Mouse (Mus musculus): ENCODE data around the gene Rpusd3.

Gene Rpusd3

DNA sequence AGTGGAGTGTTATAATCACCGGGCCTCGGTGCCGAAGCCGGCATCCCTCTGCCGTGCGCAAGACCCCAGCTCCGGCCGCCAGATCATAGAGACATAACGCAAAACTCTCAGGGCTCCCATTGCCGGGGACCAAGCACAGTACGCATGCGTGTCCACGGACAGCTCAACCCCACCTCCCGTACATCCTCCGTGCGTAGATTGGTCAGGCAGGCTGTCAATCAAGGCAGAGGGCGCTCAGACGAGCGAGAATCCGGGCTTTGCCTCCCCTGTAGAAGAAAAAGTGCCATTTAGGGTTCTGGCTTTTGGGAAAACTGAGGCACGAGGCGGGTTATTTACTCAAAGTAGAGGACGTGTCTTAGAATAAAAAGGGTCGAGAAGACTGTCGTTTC, at the start of gene Rpusd3:
Rpusd3 (minus strand) TSS at position 142 of the 389 bp plus-strand sequence.
- DNase-seq (ENCODE audit: low read depth, low spot score) = peak; percentile 100

- DNase-seq (ENCODE audit: low read depth, low spot score) = no peak
Measured at GRCm38 (mm10) chr6:113468512-113468911, 49.4 kb upstream of the Rpusd3 start.

DNA sequence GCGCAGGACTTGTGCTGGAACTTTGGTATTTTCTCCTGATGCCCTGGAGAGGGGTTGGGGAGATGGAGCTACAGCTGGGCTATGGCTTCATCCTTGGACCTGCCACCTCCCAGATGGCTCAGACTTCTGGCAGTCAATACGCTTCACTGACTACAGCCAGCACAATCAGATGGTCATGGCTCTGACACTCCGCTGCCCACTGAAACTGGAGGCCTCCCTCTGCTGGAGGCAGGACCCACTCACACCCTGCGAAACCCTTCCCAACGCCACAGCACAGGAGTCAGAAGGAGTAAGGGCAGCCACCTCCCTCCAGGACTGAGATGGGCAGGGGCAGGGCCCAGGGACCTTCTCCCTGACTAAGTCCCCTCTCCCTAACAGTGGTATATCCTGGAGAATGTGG, 46.5 kb upstream of the Rpusd3 start:
- DNase-seq (ENCODE audit: low read depth, low spot score) = no peak

GRCm38 (mm10) chr6:113464040-113464439, 44.9 kb upstream of the Rpusd3 start:
- DNase-seq (ENCODE audit: low read depth, low spot score) = no peak

DNA sequence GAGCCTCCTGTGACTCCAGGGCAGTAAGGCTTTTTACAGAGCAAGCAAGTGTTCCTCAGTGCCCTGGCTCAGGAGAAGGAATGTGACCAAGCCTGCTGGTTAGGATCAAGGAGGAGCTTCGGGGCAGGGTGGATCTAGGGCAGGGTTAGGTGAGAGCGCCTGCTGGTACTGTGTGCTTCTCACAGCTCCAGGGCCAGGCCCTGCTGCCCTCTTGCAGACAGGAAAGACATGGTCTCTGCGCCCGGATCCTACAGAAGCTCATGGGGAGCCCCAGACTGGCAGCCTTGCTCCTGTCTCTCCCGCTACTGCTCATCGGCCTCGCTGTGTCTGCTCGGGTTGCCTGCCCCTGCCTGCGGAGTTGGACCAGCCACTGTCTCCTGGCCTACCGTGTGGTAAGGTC, 39.5 kb upstream of the Rpusd3 start:
- no peak for DNase-seq (ENCODE audit: low read depth, low spot score)

DNA sequence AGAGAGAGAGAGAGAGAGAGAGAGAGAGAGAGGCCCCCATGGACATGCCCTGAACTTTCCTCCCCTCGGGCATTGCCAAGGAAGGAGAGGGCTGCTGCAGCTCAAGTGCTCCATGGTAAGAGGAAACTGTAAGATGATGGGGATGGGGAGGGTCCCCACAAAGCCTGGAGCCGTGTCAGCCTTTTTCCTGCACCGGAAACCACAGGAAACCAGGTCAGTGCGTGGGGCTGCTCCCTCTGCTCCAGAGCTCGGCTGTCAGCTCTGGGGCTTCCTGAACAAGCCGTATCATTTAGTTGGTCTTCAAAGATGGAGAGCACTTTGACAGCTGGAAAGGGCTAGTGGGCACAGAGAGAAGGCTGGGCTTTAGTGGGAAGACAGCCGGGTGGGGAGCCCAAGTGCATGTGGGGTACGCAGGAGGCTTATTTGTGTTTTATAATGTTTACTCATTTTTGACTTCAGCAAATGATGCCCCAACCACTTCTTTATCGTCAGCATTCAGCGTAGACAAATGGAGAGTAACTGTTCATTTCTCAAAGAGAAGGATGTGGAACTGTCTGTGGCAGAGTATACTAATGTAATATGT, 38.9 kb upstream of the Rpusd3 start, which contains the start of gene Il17re:
Il17re (plus strand) TSS at position 533 of the 583 bp plus-strand sequence.
- DNase-seq (ENCODE audit: low read depth, low spot score) = no peak

- DNase-seq (ENCODE audit: low read depth, low spot score) = no peak
Measured at GRCm38 (mm10) chr6:113455007-113455406, 35.9 kb upstream of the Rpusd3 start.

DNA sequence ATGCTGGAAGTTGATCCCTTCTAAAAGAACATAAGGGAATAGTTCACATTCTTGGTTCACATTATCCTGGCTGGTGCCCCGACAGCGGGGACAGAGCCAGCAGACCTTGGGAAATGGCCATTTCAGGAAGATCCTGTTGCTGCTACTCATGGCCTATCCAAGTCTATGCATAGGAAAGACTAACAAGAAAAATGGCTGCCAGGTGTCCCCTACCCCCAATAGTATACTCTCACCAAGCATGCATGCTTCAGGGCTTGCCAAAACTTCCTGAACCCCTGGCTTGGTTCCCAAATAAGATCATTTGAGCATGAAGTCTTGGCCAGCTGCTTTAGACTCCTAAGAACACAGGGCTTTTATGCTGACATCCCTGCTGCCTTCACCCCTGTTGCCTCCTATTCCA, 32.7 kb upstream of the Rpusd3 start:
- DNase-seq (ENCODE audit: low read depth, low spot score) = no peak

GRCm38 (mm10) chr6:113447639-113448038, 28.5 kb upstream of the Rpusd3 start:
- no peak for DNase-seq (ENCODE audit: low read depth, low spot score)

DNA sequence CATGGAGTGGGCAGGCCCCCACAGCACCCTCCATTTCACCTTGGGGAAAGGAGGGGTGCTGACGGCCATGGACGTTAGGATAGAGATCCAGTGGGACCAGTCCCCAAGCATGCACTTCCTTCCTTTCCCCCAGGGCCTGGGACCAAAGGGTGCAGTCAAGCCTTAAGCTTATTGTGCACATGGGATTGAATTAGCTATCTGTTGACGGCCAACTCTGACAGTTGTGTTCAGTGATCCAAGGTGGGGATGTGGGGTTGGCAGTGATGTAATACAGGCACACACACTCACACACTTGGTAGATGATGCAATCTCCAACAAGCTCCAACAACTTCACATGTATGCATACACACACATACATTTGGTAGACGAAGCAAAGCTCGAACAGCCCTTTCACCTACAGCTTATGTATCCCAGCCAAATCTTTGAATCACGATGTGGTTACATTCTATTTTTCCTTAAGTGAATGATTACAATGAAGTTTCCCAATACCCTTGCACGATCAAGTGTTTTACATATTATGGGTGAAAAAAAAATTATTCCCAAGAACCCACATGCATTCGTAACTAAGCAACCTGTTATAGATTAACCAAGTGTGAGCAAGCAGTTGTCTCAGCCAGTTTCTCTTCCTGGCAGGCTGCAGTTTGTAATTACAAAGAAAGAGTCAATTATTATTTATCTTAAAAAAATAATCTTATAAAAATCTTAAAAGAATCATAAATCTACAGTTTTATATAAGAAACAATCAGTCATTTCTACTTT, 25.2 kb upstream of the Rpusd3 start:
- no peak for DNase-seq (ENCODE audit: low read depth, low spot score)

DNA sequence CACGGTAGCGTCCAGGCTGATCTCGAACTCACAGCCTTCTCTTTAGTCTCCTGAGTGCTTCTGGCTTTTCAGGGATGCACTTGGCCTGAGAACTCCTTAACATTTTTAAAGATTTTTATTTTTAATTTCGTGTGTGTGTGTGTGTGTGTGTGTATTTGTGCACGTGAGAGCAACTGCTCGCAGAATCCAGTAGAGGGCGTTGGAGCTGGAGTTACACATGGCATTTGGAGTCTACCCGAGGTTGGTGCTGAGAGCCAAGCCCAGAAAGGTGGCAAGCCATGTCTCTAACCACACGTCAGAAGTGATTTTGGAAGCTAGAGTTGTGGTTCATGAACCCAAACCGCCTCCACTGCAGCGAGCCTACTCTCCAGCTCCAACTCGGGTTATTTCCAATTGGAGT, 24.0 kb upstream of the Rpusd3 start:
- DNase-seq (ENCODE audit: low read depth, low spot score) = peak; percentile 58

DNA sequence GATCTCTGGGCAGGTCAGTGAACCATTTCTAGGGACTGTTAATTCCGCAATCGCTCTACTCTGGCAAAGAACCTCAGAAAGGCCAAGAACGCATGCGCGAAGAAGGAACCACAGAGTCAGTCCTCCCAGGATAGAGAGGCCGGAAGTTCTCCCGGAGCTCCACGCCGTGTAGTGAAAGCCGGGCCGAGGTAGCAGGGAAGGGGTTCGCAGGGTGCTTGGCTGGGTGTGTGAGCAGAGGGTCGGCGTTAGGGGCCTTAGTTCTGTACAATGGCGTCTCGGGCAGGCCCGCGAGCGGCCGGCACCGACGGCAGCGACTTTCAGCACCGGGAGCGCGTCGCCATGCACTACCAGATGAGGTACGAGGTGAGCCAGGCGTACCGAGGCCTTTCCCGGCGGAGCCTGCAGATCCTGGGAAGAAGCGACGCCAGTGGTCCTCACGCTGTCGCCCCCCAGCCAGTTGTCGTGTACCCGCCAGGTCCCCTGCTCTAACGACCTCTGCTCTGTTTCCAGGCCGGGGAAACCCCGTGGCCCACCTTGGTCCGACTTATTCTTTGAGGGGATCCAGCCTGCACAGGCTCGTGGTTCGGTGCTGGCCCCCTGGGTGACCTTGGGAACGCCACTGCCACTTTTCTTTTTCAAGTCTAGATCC, 23.4 kb upstream of the Rpusd3 start, which contains the start of gene Jagn1:
Jagn1 (plus strand) TSS at position 128 of the 649 bp plus-strand sequence.
- DNase-seq (ENCODE audit: low read depth, low spot score) = peak; percentile 94

DNA sequence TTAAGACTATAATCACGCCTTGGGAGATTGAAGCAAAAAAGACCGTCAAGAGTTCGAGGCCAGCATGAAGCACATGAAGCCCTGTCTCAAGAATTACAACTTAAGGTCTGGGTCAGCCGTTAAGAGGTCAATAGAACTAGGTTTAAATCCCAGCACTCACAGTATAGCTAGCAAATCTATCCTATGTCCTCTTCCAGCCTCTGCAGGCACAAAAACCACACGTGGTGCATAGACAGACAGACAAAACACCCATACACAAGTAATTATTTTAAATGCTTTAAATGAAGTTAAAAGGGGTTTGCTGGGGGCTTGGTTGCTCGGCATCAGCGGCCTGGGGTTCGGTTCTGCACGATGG, 22.9 kb upstream of the Rpusd3 start:
- no peak for DNase-seq (ENCODE audit: low read depth, low spot score)

DNA sequence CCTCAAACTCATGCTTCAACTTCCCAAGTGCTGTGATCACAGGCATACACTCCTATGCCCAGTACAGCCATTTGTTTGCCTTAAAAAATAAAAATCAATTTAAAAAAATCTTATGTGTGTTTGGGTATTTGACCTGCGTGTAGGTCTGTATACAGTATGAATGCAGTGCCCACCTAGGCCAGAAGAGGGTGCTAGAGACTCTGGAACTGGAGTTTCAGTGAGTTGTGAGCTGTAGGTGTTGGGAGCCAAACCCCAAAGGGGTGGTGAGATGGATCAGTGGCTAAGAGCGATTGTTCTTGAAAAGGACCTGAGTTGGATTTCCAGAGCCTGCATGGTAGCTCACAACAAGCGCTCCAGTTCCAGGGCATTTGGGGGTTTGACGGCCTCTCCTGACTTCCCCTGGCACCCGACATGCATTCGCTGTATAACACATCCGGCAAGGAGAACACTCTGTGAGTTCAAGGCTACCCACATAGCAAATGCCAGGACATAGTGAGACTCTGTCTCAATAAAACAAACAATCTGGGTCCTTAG, 22.1 kb upstream of the Rpusd3 start:
- peak; percentile 90 for DNase-seq (ENCODE audit: low read depth, low spot score)

DNA sequence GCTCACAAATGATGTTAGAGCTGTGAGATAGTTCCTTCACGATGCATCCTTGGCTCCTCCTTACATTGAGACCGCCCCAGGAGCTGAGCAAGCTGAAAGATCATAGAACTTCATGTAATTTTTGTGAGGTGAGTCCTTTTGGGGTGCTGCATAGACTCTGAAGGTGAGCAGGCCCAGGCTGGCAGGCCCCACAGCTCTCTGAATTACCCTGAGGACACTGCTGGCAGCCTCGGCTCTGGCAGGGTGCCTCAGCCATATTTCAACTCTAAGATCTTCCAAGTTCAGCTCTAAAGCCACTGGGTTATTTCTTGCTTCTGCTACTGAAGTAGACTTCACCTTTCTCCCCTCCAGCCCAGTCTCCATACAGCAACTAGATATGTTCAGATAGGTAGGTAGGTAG, 21.5 kb upstream of the Rpusd3 start:
- DNase-seq (ENCODE audit: low read depth, low spot score) = no peak

DNA sequence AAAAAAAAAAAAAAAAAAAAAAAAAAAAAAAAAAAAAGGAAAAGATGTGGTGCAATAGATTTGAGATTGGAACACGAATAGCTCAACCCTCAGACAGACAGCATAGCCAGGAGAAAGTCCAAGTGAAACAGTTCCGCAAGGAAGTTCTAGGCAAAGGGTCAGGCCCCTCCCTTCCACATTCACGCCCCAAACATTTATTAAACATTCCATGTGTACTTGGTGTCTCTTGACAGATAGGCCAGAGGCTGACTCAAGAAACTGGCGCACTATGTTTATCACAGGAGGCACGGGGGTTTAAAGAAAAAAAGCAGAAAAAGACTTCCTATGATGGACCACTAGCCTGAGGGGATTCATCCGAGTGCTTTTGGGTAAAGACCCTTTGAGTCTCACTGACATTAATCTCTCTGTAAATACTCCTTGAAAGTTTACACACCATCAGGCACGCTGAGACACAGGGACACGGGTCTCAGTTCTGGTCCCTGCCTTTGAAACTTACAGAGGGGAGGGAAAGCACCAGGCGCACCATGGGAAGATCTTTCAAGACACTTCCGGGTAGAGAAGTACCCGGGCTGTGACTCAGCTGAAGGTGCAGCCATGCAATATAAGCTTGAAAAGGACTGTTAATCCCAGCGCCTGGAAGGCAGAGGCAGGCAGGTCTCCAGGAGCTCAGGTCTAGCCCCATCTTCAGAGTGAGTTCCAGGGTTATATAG, 19.7 kb upstream of the Rpusd3 start:
- DNase-seq (ENCODE audit: low read depth, low spot score) = peak; percentile 15

- no peak for DNase-seq (ENCODE audit: low read depth, low spot score)
Measured at GRCm38 (mm10) chr6:113437135-113437534, 18.0 kb upstream of the Rpusd3 start.

GRCm38 (mm10) chr6:113435664-113436205, 16.6 kb upstream of the Rpusd3 start, which contains the start of gene Cidec:
TSS of gene Cidec (minus strand) at chr6:113435760.
- DNase-seq (ENCODE audit: low read depth, low spot score) = no peak

GRCm38 (mm10) chr6:113434691-113435090, 15.6 kb upstream of the Rpusd3 start:
- no peak for DNase-seq (ENCODE audit: low read depth, low spot score)

DNA sequence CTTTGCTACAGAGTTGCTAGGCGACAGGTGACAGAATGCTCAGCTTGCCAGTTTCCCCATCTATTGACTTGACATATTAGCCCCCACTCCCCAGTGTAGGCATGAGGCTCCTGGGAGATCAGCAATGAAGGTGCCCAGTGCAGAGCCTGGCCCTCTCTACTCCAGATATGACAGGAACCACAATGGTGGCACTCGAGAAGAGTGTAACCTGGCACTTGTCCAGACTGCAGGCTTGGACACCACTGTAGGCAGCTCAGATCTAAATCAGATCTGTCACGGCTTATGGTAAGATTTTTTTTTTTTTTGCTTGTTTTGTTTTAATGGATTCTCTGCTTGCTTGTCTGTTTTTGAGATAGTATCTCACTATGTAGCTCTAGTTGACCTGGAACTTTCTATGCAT, 14.5 kb upstream of the Rpusd3 start:
- DNase-seq (ENCODE audit: low read depth, low spot score) = no peak

- no peak for DNase-seq (ENCODE audit: low read depth, low spot score)
Measured at GRCm38 (mm10) chr6:113431801-113432200, 12.7 kb upstream of the Rpusd3 start.

GRCm38 (mm10) chr6:113430846-113431245, 11.7 kb upstream of the Rpusd3 start:
- no peak for DNase-seq (ENCODE audit: low read depth, low spot score)
